ENCODE assay signal across 31 mouse cellular contexts in genomic region chr5:119015181-119015580, GRCm38 (mm10).
DNase-seq lines count a peak whose midpoint lies in the region; ATAC-seq and TF ChIP-seq lines count a peak whose summit lies in the region.
"Had no signal": no experiment of that assay in that cellular context is flagged by ENCODE, and none has a peak within 500 bp of the region (broad histone marks: within the 10 kb centered on the region; RNA-seq: fewer than 3 reads in every experiment).

No protein-coding gene starts in this region.

- peaks cover 4% of the 10 kb centered on the region; the same call in 1 of the 2 replicates for H3K9me3 ChIP-seq in forebrain, embryonic 12.5 days
- no peaks in the 10 kb centered on the region for H3K9me3 ChIP-seq in forebrain, postnatal 0 days (ENCODE audit: low read length)
- H3K9me3 ChIP-seq in intestine, embryonic 15.5 days, result no peaks in the 10 kb centered on the region
- H3K9me3 ChIP-seq in intestine, embryonic 16.5 days (ENCODE audit: control insufficient read depth, low read length), result no peaks in the 10 kb centered on the region
- H3K9me3 ChIP-seq in neural tube, embryonic 13.5 days, result no peaks in the 10 kb centered on the region
- H3K9me3 ChIP-seq in neural tube, embryonic 15.5 days (replicated peaks), result no peaks in the 10 kb centered on the region
- H3K9me3 ChIP-seq: embryonic facial prominence, embryonic 15.5 days; limb, embryonic 15.5 days had no signal

- 0 out of 2 replicates have a peak, but pooled peaks have one; percentile 36 for ATAC-seq in forebrain, embryonic 12.5 days (ENCODE audit: low FRiP score)
- ATAC-seq in forebrain, postnatal 0 days, result no peak
- ATAC-seq in intestine, embryonic 15.5 days, result peak; percentile 10; the same call in 1 of the 2 replicates
- no peak for ATAC-seq in intestine, embryonic 16.5 days
- ATAC-seq in neural tube, embryonic 13.5 days (ENCODE audit: low read depth), result peak; percentile 36; the same call in 1 of the 2 replicates
- ATAC-seq in neural tube, embryonic 15.5 days (ENCODE audit: low FRiP score), result no peak
- ATAC-seq: CD4-positive, CD25-positive, alpha-beta regulatory T cell, adult 4 months; lung, postnatal 0 days had no signal

- peak overlapping the region; percentile 56 for H3K27ac ChIP-seq in forebrain, embryonic 12.5 days
- H3K27ac ChIP-seq in forebrain, postnatal 0 days (ENCODE audit: low read depth, low read length), result no peak overlapping the region
- no peak overlapping the region for H3K27ac ChIP-seq in intestine, embryonic 15.5 days
- no peak overlapping the region for H3K27ac ChIP-seq in intestine, embryonic 16.5 days (ENCODE audit: low read length)
- no peak overlapping the region for H3K27ac ChIP-seq in neural tube, embryonic 13.5 days (replicated peaks)
- H3K27ac ChIP-seq in neural tube, embryonic 15.5 days (replicated peaks), result no peak overlapping the region
- H3K27ac ChIP-seq: embryonic facial prominence, embryonic 15.5 days; gastrocnemius, adult 2 months; kidney, embryonic 15.5 days; limb, embryonic 15.5 days; liver, embryonic 13.5 days had no signal

- H3K27me3 ChIP-seq in forebrain, embryonic 12.5 days, result peaks cover 19% of the 10 kb centered on the region
- H3K27me3 ChIP-seq in forebrain, postnatal 0 days (ENCODE audit: insufficient read depth, low read length), result no peaks in the 10 kb centered on the region
- 0 out of 2 replicates have a peak, but pooled peaks cover 2% of the 10 kb centered on the region for H3K27me3 ChIP-seq in intestine, embryonic 15.5 days (replicated peaks)
- no peaks in the 10 kb centered on the region for H3K27me3 ChIP-seq in intestine, embryonic 16.5 days (replicated peaks; ENCODE audit: control insufficient read depth, insufficient read depth, low read length)
- peaks cover 13% of the 10 kb centered on the region for H3K27me3 ChIP-seq in neural tube, embryonic 13.5 days
- H3K27me3 ChIP-seq in neural tube, embryonic 15.5 days (replicated peaks), result no peaks in the 10 kb centered on the region
- H3K27me3 ChIP-seq: embryonic facial prominence, embryonic 15.5 days; liver, embryonic 13.5 days; megakaryocyte, embryonic 14.5 days had no signal

- no peak overlapping the region for H3K4me2 ChIP-seq in forebrain, embryonic 12.5 days
- no peak overlapping the region for H3K4me2 ChIP-seq in forebrain, postnatal 0 days (ENCODE audit: low read depth)
- H3K4me2 ChIP-seq in intestine, embryonic 15.5 days (replicated peaks), result no peak overlapping the region
- H3K4me2 ChIP-seq in intestine, embryonic 16.5 days (ENCODE audit: low read depth, low read length), result no peak overlapping the region
- H3K4me2 ChIP-seq in neural tube, embryonic 13.5 days, result no peak overlapping the region
- H3K4me2 ChIP-seq in neural tube, embryonic 15.5 days, result no peak overlapping the region
- H3K4me2 ChIP-seq: embryonic facial prominence, embryonic 15.5 days; heart, embryonic 11.5 days; kidney, embryonic 15.5 days; limb, embryonic 15.5 days; liver, embryonic 13.5 days had no signal

- H3K9ac ChIP-seq in forebrain, embryonic 12.5 days, result no peak overlapping the region
- no peak overlapping the region for H3K9ac ChIP-seq in forebrain, postnatal 0 days
- no peak overlapping the region for H3K9ac ChIP-seq in intestine, embryonic 15.5 days
- H3K9ac ChIP-seq in intestine, embryonic 16.5 days (ENCODE audit: low read depth, low read length), result no peak overlapping the region
- H3K9ac ChIP-seq in neural tube, embryonic 13.5 days, result no peak overlapping the region
- H3K9ac ChIP-seq in neural tube, embryonic 15.5 days (replicated peaks), result no peak overlapping the region
- H3K9ac ChIP-seq: embryonic facial prominence, embryonic 15.5 days; kidney, embryonic 15.5 days; limb, embryonic 15.5 days; liver, embryonic 13.5 days had no signal

- no peak overlapping the region for H3K4me3 ChIP-seq in forebrain, embryonic 12.5 days (replicated peaks)
- H3K4me3 ChIP-seq in forebrain, postnatal 0 days (ENCODE audit: low read depth, low read length), result no peak overlapping the region
- H3K4me3 ChIP-seq in intestine, embryonic 15.5 days (replicated peaks), result no peak overlapping the region
- no peak overlapping the region for H3K4me3 ChIP-seq in intestine, embryonic 16.5 days (ENCODE audit: low read length)
- H3K4me3 ChIP-seq in neural tube, embryonic 13.5 days, result no peak overlapping the region
- no peak overlapping the region for H3K4me3 ChIP-seq in neural tube, embryonic 15.5 days (replicated peaks)
- H3K4me3 ChIP-seq: embryonic facial prominence, embryonic 15.5 days; gastrocnemius, adult 2 months; kidney, embryonic 15.5 days; limb, embryonic 15.5 days; liver, embryonic 13.5 days; megakaryocyte, embryonic 14.5 days had no signal

- 71% methylated on average over 5 of the region's 5 CpGs for WGBS in forebrain, embryonic 12.5 days
- 75% methylated on average over 5 of the region's 5 CpGs for WGBS in forebrain, postnatal 0 days
- WGBS in intestine, embryonic 15.5 days, result 91% methylated on average over 5 of the region's 5 CpGs
- 89% methylated on average over 5 of the region's 5 CpGs for WGBS in intestine, embryonic 16.5 days
- 76% methylated on average over 5 of the region's 5 CpGs for WGBS in neural tube, embryonic 13.5 days
- WGBS in neural tube, embryonic 15.5 days, result 82% methylated on average over 5 of the region's 5 CpGs

- DNase-seq in forebrain, postnatal 0 days, result no peak
- no peak for DNase-seq in frontal cortex, postnatal 25 days (ENCODE audit: low spot score in 2 of 2)
- DNase-seq: adrenal gland, postnatal 14 days; cerebellum, adult 11 months; cerebellum, adult 9-10 months; cerebellum, postnatal 36 days; gastrocnemius, adult 2 months; gastrocnemius, postnatal 36 days; heart, adult 18-20 months; heart, postnatal 36 days; kidney, adult 11 months; kidney, postnatal 36 days; left cerebral cortex, postnatal 4 days; liver, embryonic 13.5 days; lung, adult 18-20 months; lung, postnatal 4 days; right cerebral cortex, adult 18-20 months; spleen, adult 18-20 months; thymus, postnatal 14 days had no signal

- TF ChIP-seq CTCF in forebrain, postnatal 0 days (IDR thresholded peaks at IDR 0.05; ENCODE audit: low read depth), result no peak

- peaks cover 18% of the 10 kb centered on the region for H3K4me1 ChIP-seq in forebrain, embryonic 12.5 days
- H3K4me1 ChIP-seq in forebrain, postnatal 0 days (ENCODE audit: insufficient read depth), result no peaks in the 10 kb centered on the region
- no peaks in the 10 kb centered on the region for H3K4me1 ChIP-seq in intestine, embryonic 15.5 days (replicated peaks)
- H3K4me1 ChIP-seq in intestine, embryonic 16.5 days (ENCODE audit: control insufficient read depth, insufficient read depth, low read length), result no peaks in the 10 kb centered on the region
- H3K4me1 ChIP-seq in neural tube, embryonic 13.5 days (replicated peaks), result peaks cover 16% of the 10 kb centered on the region
- peaks cover 12% of the 10 kb centered on the region for H3K4me1 ChIP-seq in neural tube, embryonic 15.5 days
- H3K4me1 ChIP-seq: liver, embryonic 13.5 days; megakaryocyte, embryonic 14.5 days had no signal

- H3K36me3 ChIP-seq in forebrain, embryonic 12.5 days (replicated peaks), result no peaks in the 10 kb centered on the region
- no peaks in the 10 kb centered on the region for H3K36me3 ChIP-seq in forebrain, postnatal 0 days (ENCODE audit: insufficient read depth)
- H3K36me3 ChIP-seq in intestine, embryonic 15.5 days, result no peaks in the 10 kb centered on the region
- H3K36me3 ChIP-seq in intestine, embryonic 16.5 days (ENCODE audit: control insufficient read depth, insufficient read depth, low read length), result no peaks in the 10 kb centered on the region
- no peaks in the 10 kb centered on the region for H3K36me3 ChIP-seq in neural tube, embryonic 13.5 days
- H3K36me3 ChIP-seq in neural tube, embryonic 15.5 days, result no peaks in the 10 kb centered on the region
- H3K36me3 ChIP-seq: embryonic facial prominence, embryonic 15.5 days; kidney, embryonic 15.5 days; limb, embryonic 15.5 days; liver, embryonic 13.5 days had no signal

Comparison
In these comparisons a context has a peak if more than half of its experiments do, and no peak if none do; other contexts are left out.
1. ATAC-seq: peak in forebrain, embryonic 12.5 days (single experiment), intestine, embryonic 15.5 days (single experiment) and neural tube, embryonic 13.5 days (single experiment); none in forebrain, postnatal 0 days (single experiment), intestine, embryonic 16.5 days (single experiment) and neural tube, embryonic 15.5 days (single experiment).